Mouse (Mus musculus) MEL (cell line): ENCODE measurements around the gene Sycp2.

Source experiments
- CHD1 ChIP-seq: IDR thresholded peaks from 2 replicates; pipeline ENCODE4 v1.6.1; 2012; ENCODE audit warnings: low read depth, mild to moderate bottlenecking, inconsistent platforms, low read length, improper control_type of control experiment
- CTCF ChIP-seq, 3 experiments: IDR thresholded peaks in 2 of 3; conservative IDR thresholded peaks in 1 of 3; 2 replicates each; pipeline ENCODE4 v1.5.1; 2011 to 2012; ENCODE audit warnings: low read length in 3 of 3, low read depth in 2 of 3, mild to moderate bottlenecking in 2 of 3, improper control_type of control experiment in 1 of 3, inconsistent platforms in 1 of 3, mixed read lengths in 1 of 3, moderate library complexity in 1 of 3; ENCODE audit not compliant: control insufficient read depth in 1 of 3, insufficient read depth in 1 of 3, poor library complexity in 1 of 3, severe bottlenecking in 1 of 3
- EP300 ChIP-seq, 2 experiments: IDR thresholded peaks; 2 replicates each; pipeline ENCODE4 v1.6.1; 2011; ENCODE audit warnings: improper control_type of control experiment in 2 of 2, low read length in 2 of 2, low read depth in 1 of 2, mild to moderate bottlenecking in 1 of 2
- HCFC1 ChIP-seq: IDR thresholded peaks from 2 replicates; pipeline ENCODE4 v1.6.1; 2012; ENCODE audit warnings: low read depth, mild to moderate bottlenecking, inconsistent platforms, low read length, improper control_type of control experiment, moderate library complexity
- MAX ChIP-seq: IDR thresholded peaks from 2 replicates; pipeline ENCODE4 v1.6.1; 2011; ENCODE audit warnings: low read length, improper control_type of control experiment
- POLR2A ChIP-seq, 2 experiments: IDR thresholded peaks; 2 replicates each; pipeline ENCODE4 v1.6.1; 2011 to 2012; ENCODE audit warnings: low read length in 2 of 2, mild to moderate bottlenecking in 2 of 2, control low read depth in 1 of 2, improper control_type of control experiment in 1 of 2, low read depth in 1 of 2, moderate library complexity in 1 of 2; ENCODE audit not compliant: control insufficient read depth in 1 of 2, insufficient read depth in 1 of 2, poor library complexity in 1 of 2
- ZKSCAN1 ChIP-seq: IDR thresholded peaks from 2 replicates; pipeline ENCODE4 v1.6.1; 2012; ENCODE audit warnings: low read depth, mild to moderate bottlenecking, inconsistent platforms, low read length, improper control_type of control experiment, moderate library complexity

- no peak for TF ChIP-seq CTCF (IDR thresholded peaks at IDR 0.05 in 2 of 3, conservative IDR thresholded peaks at IDR 0.05 in 1 of 3; ENCODE audit: control insufficient read depth in 1 of 3, insufficient read depth in 1 of 3, low read depth in 2 of 3, low read length in 3 of 3, poor library complexity in 1 of 3, severe bottlenecking in 1 of 3)
- no peak for TF ChIP-seq POLR2A (IDR thresholded peaks at IDR 0.05; ENCODE audit: control insufficient read depth in 1 of 2, insufficient read depth in 1 of 2, low read depth in 1 of 2, low read length in 2 of 2, poor library complexity in 1 of 2)
- TF ChIP-seq EP300 (IDR thresholded peaks at IDR 0.05; ENCODE audit: low read depth in 1 of 2, low read length in 2 of 2) = no peak
- TF ChIP-seq ZKSCAN1 = no peak
- TF ChIP-seq CHD1 = no peak
- TF ChIP-seq MAX = no peak
- no peak for TF ChIP-seq HCFC1
Measured at GRCm38 (mm10) chr2:178324818-178325217, 82.7 kb downstream of the Sycp2 start.
